Mouse (Mus musculus): ENCODE data around the gene Olfr1357.
"Not testable (repeated sequence)": the region's sequence is repeated elsewhere in the genome, so short reads cannot be mapped to it uniquely, and the experiment has no call there.

The Olfr1357 gene

DNA sequence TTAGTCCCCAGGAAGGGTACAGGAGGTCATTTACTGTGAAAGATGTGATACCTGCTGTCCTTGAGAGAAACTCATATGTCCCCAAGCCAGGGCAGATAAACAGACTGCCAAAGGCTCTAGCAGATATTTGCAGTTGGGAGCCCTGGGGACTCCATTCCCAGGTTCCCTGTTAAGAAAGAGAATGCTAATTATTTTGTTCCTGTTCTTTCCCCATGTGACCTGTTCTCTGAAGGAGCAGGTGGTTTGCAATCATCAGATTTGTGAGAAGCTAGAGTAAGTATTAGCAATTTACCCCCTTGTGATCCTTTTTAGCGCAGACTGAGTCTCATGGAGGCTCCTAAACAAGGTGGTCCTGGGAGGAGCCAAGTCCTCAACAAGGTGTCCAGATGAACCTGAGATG lies at the start of gene Olfr1357:
Gene Olfr1357, minus strand, starts transcription at position 101 of the 400 bp plus-strand sequence.
- DNase-seq: no peak

- not testable (repeated sequence) for DNase-seq
These were observed 48.8 kb upstream of the Olfr1357 start for GRCm38 (mm10) chr10:78666696-78667095.

DNA sequence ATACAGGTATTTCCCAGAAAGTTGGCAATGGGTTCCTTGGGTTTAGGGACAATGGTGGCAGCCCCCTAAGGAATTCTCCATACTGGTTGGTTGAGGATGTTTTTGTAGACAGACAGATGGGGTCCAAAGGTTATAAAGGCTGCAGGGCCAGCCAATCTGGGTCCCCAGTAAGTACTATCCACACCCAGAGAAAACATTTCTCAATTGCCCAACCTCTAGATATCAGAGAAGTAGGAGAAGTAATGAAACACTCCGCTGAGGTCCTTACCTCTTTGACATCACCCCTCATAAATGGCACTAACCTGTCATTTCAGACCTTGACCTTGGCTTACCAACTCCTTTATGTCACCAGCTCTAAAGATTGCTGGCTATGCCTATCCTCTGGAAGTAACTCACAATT lies 46.7 kb upstream of the Olfr1357 start:
- no peak for DNase-seq

DNA sequence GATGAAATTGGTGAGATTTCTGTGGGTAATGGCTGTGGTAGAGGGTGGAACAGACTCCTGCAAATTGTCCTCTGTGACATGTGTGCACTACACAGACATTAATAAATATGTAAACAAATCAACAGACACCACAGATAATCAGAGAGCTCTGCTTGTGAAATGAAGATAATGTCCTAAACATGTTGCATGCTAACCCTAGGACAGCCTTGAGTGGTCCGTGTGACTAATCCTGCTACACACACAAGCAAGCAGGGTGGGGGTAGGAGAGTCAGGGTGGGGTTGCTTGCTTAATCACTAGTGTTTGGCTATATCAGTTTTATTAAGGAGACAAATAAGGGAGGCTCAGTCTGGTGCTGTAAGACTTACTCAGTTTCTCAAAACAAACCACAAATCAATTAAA lies 43.3 kb upstream of the Olfr1357 start:
- no peak for DNase-seq

- DNase-seq: peak; percentile 33
These were observed 14.4 kb upstream of the Olfr1357 start for GRCm38 (mm10) chr10:78632311-78632710.

DNA sequence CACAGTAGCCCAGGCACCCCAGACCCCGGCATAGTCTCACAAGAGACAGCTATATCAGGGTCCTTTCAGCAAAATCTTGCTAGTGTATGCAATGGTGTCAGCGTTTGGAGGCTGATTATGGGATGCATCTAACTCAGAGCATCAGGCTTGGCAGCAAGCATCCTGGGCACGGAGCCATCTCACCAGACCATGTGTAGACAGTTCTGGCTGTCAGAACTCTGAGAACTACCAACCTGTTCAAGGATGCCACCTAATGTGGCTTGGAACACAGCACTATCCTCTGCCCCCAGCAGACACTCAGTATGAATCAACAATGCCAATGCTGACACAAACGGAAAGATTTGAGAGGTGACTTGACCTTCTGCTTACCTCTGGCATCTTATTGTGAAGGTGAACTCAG lies 12.3 kb upstream of the Olfr1357 start:
- DNase-seq: no peak

GRCm38 (mm10) chr10:78623143-78623542 lies 5.3 kb upstream of the Olfr1357 start:
- DNase-seq: not testable (repeated sequence)

- no peak for DNase-seq
These were observed 10.3 kb downstream of the Olfr1357 start for GRCm38 (mm10) chr10:78607602-78608001.

DNA sequence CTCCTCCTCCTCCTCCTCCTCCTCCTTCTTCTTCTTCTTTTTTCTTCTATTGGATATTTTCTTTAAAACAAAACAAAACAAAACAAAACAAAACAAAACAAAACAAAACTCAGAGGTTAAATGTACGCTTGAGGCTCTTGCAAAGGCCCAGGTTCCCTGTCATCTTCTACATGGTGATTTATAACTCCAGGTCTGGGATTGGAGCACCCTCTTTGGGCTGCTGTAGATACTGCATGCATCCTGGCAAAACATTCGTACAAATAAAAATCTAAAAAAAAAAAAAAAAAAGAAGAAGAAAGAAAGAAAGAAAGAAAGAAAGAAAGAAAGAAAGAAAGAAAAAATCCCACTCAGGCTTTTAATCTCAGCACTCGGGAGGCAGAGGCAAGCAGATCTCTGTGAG lies 12.8 kb downstream of the Olfr1357 start:
- DNase-seq: peak; percentile 57

DNA sequence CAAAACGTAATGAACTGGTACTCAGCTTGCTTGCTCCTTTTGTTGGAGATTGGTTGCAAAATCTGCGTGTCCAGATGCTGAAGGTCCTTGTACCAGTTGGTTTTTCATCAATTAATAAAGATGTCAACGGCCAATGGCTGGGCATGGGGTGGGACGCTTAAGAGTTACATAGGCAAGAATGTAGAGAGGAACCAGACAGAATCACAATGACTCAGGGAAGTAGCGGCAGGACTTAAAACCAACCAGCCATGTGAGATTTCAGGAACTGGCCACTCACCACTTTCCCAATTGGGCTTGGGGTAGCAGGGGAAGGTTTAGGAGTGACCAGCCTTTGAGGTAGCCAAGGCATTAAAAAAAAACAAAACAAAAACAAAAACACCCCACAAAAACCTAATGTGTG lies 18.0 kb downstream of the Olfr1357 start:
- no peak for DNase-seq

DNA sequence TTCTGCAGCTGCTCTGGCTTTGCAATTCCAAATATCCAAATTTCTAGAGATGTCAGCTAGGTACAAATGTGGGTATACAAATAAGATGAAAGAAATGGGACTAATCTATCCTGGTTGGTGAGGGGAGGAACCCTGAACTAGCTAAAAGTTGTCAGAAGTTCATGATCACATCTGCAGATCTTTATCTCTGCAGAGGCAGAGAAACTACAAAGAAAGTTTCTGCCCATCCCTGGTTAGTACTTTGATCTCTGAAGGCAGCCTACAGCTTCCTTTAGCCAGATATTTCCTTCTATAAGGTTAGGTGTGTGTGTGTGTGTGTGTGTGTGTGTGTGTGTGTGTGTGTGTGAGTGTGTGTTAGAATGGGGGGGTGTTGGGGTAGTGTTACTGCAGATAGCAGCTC lies 23.3 kb downstream of the Olfr1357 start:
- DNase-seq: no peak

GRCm38 (mm10) chr10:78594157-78594556 lies 23.7 kb downstream of the Olfr1357 start:
- DNase-seq: no peak

DNA sequence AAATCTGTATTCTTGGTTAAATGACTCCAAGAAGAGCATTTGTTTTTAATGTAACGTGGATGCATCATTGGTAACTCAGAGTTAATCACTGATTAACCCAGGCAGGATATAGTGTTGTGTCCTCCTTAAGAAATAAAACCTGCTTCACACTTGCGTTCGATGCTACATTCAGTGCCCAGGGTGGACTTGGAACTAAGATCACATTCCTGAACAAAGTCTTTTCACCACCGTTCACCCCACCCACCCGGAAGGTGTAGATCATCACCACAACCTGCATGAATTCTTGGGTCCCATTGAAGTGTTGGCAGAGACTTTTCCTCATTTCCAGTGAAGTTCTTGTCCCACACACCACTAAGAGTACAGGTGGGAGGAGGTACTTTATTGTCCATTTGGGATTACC lies 24.1 kb downstream of the Olfr1357 start:
- DNase-seq: peak; percentile 41

DNA sequence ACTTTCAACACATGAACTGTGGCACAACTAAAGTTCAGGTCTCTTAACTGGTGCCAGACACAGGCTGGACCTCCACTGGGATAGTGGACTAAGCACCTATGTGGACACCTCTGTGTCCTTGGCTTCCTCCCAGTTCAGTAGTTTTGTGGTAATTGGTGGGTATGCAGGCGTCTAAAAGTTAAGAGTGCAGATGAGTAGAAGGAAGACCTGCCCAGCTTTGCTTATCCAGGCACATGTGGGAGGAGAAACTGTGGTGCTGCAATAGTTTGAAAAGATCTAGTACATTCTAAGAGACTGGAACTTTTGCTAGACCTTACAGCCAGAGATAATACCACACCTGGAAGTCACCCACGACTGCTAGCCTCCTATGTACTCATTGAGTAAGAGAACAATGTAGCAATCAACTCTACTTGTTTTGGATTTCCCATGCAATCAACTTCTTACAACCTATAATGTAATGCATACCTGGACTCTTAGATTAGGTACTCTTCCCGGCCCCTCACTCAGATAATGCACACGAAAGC lies 25.0 kb downstream of the Olfr1357 start:
- no peak for DNase-seq

DNA sequence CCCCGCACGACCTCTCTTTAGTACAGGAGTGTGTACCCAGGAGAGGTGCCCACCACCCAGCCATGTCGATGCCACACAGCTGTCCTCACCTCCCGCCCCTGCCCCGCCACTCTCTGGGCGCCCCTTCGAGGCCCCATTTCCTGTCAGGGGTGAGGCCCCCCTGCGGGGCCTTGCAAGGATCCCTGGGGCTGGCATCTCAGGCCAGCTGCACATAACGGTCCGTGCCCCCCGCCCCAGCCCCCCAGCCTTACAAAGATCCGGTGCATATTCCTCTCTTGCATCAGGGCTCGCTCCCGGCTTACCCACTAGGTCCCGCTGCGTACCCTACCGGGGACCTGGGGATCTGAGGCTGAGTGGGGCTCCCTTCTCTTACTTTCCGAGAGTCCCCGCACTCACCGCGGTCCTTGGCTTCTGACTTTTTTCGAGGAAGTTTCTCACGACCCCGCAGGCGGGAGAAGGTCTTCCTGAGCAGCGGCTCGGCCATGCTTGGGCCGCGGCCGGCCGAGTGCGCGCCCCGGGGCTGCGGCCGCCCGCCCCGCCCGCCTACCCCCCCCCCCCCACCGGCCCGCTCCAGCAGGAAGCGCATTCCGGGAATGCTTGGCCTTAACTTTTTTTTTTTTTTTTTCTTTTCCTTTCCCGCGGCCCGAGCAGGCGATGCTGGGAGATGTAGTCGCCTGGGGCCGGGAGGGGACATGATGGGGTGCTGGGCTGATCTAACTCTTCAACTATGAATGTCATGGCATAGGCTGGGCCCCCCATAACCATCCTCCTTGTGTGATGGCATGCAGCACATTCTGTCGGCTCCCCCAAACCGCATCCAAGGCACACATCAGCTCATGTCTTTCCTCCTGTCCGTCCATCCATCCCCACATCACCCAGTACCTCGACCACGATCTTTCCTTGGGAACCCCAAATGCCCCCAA lies 26.2 kb downstream of the Olfr1357 start, which contains the start of gene Syde1:
Gene Syde1, minus strand, starts transcription at position 559 of the 923 bp plus-strand sequence.
- peak; percentile 78 for DNase-seq

GRCm38 (mm10) chr10:78590744-78591143 lies 27.1 kb downstream of the Olfr1357 start:
- peak; percentile 64 for DNase-seq

- DNase-seq: no peak
These were observed 28.0 kb downstream of the Olfr1357 start for GRCm38 (mm10) chr10:78589901-78590300.

GRCm38 (mm10) chr10:78589291-78589690 lies 28.6 kb downstream of the Olfr1357 start:
- no peak for DNase-seq

- no peak for DNase-seq
These were observed 31.8 kb downstream of the Olfr1357 start for GRCm38 (mm10) chr10:78586026-78586425.

- DNase-seq: no peak
These were observed 32.3 kb downstream of the Olfr1357 start for GRCm38 (mm10) chr10:78585606-78586005.

DNA sequence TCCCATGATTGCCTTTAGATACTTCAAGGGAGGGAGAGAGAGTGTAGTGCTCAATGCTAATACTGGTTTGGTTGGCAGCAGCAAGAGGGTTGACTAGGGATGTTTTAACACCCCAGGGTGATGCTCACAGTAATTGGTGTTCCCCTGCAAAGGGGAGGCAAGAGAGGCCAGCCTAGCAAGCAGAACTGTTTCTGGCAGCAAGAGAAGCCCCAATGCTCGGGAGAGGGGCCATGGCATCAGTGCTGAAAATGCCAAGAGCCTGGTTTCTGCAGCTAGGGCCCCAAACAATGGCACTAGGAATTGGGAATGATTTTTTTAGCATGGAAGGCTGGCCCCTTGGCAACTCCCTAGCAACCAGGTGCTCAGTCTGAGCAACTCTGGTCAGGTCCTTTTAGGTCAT lies 32.9 kb downstream of the Olfr1357 start:
- no peak for DNase-seq

- no peak for DNase-seq
These were observed 33.9 kb downstream of the Olfr1357 start for GRCm38 (mm10) chr10:78583939-78584338.

- no peak for DNase-seq
These were observed 34.5 kb downstream of the Olfr1357 start for GRCm38 (mm10) chr10:78583347-78583746.

- no peak for DNase-seq
These were observed 36.8 kb downstream of the Olfr1357 start for GRCm38 (mm10) chr10:78581121-78581520.
